Mouse (Mus musculus): ENCODE results near the gene Tpra1. TPM values are rescaled to one million over a fixed set of nuclear protein-coding genes. Genes with fewer than 3 reads are reported as not detected.

Gene Tpra1
- polyA plus RNA-seq, 1 experiment from 2014 or later: 55.6 TPM

- WGBS: 59% methylated on average over 12 of the region's 12 CpGs
- H3K4me2 ChIP-seq (replicated peaks; ENCODE audit: low read depth, low read length): no peak overlapping the region
- no peaks in the 10 kb centered on the region for H3K27me3 ChIP-seq (ENCODE audit: control insufficient read depth, insufficient read depth, low read length)
- H3K9ac ChIP-seq (replicated peaks; ENCODE audit: low read depth, low read length): no peak overlapping the region
- H3K9me3 ChIP-seq (ENCODE audit: control insufficient read depth, low read depth, low read length): no peaks in the 10 kb centered on the region
- H3K4me1 ChIP-seq (ENCODE audit: control insufficient read depth, insufficient read depth, low read length): peaks cover 5% of the 10 kb centered on the region; the same call in 1 of the 2 replicates
- no peak for ATAC-seq (ENCODE audit: insufficient number of reproducible peaks, insufficient read depth, low FRiP score, low read depth)
- no peak overlapping the region for H3K4me3 ChIP-seq (ENCODE audit: low read depth, low read length)
- no peak overlapping the region for H3K27ac ChIP-seq (ENCODE audit: low read length)
- H3K36me3 ChIP-seq (ENCODE audit: control insufficient read depth, insufficient read depth, low read length): no peaks in the 10 kb centered on the region
Measured at GRCm38 (mm10) chr6:88939281-88940089, 37.4 kb downstream of the Tpra1 start.

GRCm38 (mm10) chr6:88940090-88940916 lies 38.3 kb downstream of the Tpra1 start:
- Histone ChIP-seq H3K27ac (ENCODE audit: low read length) (no peak overlapping the region), H3K4me3 (ENCODE audit: low read depth, low read length) (no peak overlapping the region), H3K9ac (replicated peaks; ENCODE audit: low read depth, low read length) (no peak overlapping the region), H3K27me3 (ENCODE audit: control insufficient read depth, insufficient read depth, low read length) (no peaks in the 10 kb centered on the region), H3K9me3 (ENCODE audit: control insufficient read depth, low read depth, low read length) (no peaks in the 10 kb centered on the region), H3K4me2 (replicated peaks; ENCODE audit: low read depth, low read length) (no peak overlapping the region), H3K4me1 (ENCODE audit: control insufficient read depth, insufficient read depth, low read length) (no peaks in the 10 kb centered on the region; the same call in 1 of the 2 replicates), H3K36me3 (ENCODE audit: control insufficient read depth, insufficient read depth, low read length) (no peaks in the 10 kb centered on the region)
- ATAC-seq (ENCODE audit: insufficient number of reproducible peaks, insufficient read depth, low FRiP score, low read depth): no peak
- 83% methylated on average over 9 of the region's 9 CpGs for WGBS

- no peaks in the 10 kb centered on the region for H3K9me3 ChIP-seq (ENCODE audit: control insufficient read depth, low read depth, low read length)
- H3K27ac ChIP-seq (ENCODE audit: low read length): no peak overlapping the region
- no peaks in the 10 kb centered on the region for H3K27me3 ChIP-seq (ENCODE audit: control insufficient read depth, insufficient read depth, low read length)
- no peak overlapping the region for H3K4me2 ChIP-seq (replicated peaks; ENCODE audit: low read depth, low read length)
- no peaks in the 10 kb centered on the region for H3K4me1 ChIP-seq (ENCODE audit: control insufficient read depth, insufficient read depth, low read length)
- 70% methylated on average over 4 of the region's 4 CpGs for WGBS
- no peak overlapping the region for H3K9ac ChIP-seq (replicated peaks; ENCODE audit: low read depth, low read length)
- no peak for ATAC-seq (ENCODE audit: insufficient number of reproducible peaks, insufficient read depth, low FRiP score, low read depth)
- H3K36me3 ChIP-seq (ENCODE audit: control insufficient read depth, insufficient read depth, low read length): no peaks in the 10 kb centered on the region
- no peak overlapping the region for H3K4me3 ChIP-seq (ENCODE audit: low read depth, low read length)
Measured at GRCm38 (mm10) chr6:88941628-88942027, 39.6 kb downstream of the Tpra1 start.

GRCm38 (mm10) chr6:88942595-88942994 lies 40.5 kb downstream of the Tpra1 start:
- Histone ChIP-seq H3K4me1 (ENCODE audit: control insufficient read depth, insufficient read depth, low read length) (no peaks in the 10 kb centered on the region), H3K9ac (replicated peaks; ENCODE audit: low read depth, low read length) (no peak overlapping the region), H3K27me3 (ENCODE audit: control insufficient read depth, insufficient read depth, low read length) (no peaks in the 10 kb centered on the region), H3K9me3 (ENCODE audit: control insufficient read depth, low read depth, low read length) (no peaks in the 10 kb centered on the region), H3K4me2 (replicated peaks; ENCODE audit: low read depth, low read length) (no peak overlapping the region), H3K27ac (ENCODE audit: low read length) (no peak overlapping the region), H3K4me3 (ENCODE audit: low read depth, low read length) (no peak overlapping the region), H3K36me3 (ENCODE audit: control insufficient read depth, insufficient read depth, low read length) (no peaks in the 10 kb centered on the region)
- ATAC-seq (ENCODE audit: insufficient number of reproducible peaks, insufficient read depth, low FRiP score, low read depth): no peak
- 68% methylated on average over 8 of the region's 8 CpGs for WGBS

GRCm38 (mm10) chr6:88943666-88944065 lies 41.6 kb downstream of the Tpra1 start:
- H3K27me3 ChIP-seq (ENCODE audit: control insufficient read depth, insufficient read depth, low read length): no peaks in the 10 kb centered on the region
- 78% methylated on average over 6 of the region's 6 CpGs for WGBS
- H3K4me3 ChIP-seq (ENCODE audit: low read depth, low read length): no peak overlapping the region
- ATAC-seq (ENCODE audit: insufficient number of reproducible peaks, insufficient read depth, low FRiP score, low read depth): no peak
- no peaks in the 10 kb centered on the region for H3K4me1 ChIP-seq (ENCODE audit: control insufficient read depth, insufficient read depth, low read length)
- no peaks in the 10 kb centered on the region for H3K36me3 ChIP-seq (ENCODE audit: control insufficient read depth, insufficient read depth, low read length)
- H3K4me2 ChIP-seq (replicated peaks; ENCODE audit: low read depth, low read length): no peak overlapping the region
- no peaks in the 10 kb centered on the region for H3K9me3 ChIP-seq (ENCODE audit: control insufficient read depth, low read depth, low read length)
- no peak overlapping the region for H3K27ac ChIP-seq (ENCODE audit: low read length)
- H3K9ac ChIP-seq (replicated peaks; ENCODE audit: low read depth, low read length): no peak overlapping the region

GRCm38 (mm10) chr6:88946442-88946841 lies 44.4 kb downstream of the Tpra1 start:
- Histone ChIP-seq H3K36me3 (ENCODE audit: control insufficient read depth, insufficient read depth, low read length) (no peaks in the 10 kb centered on the region), H3K27me3 (ENCODE audit: control insufficient read depth, insufficient read depth, low read length) (no peaks in the 10 kb centered on the region), H3K9ac (replicated peaks; ENCODE audit: low read depth, low read length) (no peak overlapping the region), H3K4me1 (ENCODE audit: control insufficient read depth, insufficient read depth, low read length) (no peaks in the 10 kb centered on the region), H3K9me3 (ENCODE audit: control insufficient read depth, low read depth, low read length) (no peaks in the 10 kb centered on the region), H3K4me3 (ENCODE audit: low read depth, low read length) (no peak overlapping the region), H3K4me2 (replicated peaks; ENCODE audit: low read depth, low read length) (no peak overlapping the region), H3K27ac (ENCODE audit: low read length) (no peak overlapping the region)
- WGBS: 76% methylated on average over 6 of the region's 6 CpGs
- ATAC-seq (ENCODE audit: insufficient number of reproducible peaks, insufficient read depth, low FRiP score, low read depth): no peak

GRCm38 (mm10) chr6:88947771-88948170 lies 45.7 kb downstream of the Tpra1 start:
- Histone ChIP-seq H3K9me3 (ENCODE audit: control insufficient read depth, low read depth, low read length) (no peaks in the 10 kb centered on the region), H3K27me3 (ENCODE audit: control insufficient read depth, insufficient read depth, low read length) (no peaks in the 10 kb centered on the region), H3K4me2 (replicated peaks; ENCODE audit: low read depth, low read length) (no peak overlapping the region), H3K9ac (replicated peaks; ENCODE audit: low read depth, low read length) (no peak overlapping the region), H3K4me1 (ENCODE audit: control insufficient read depth, insufficient read depth, low read length) (no peaks in the 10 kb centered on the region), H3K36me3 (ENCODE audit: control insufficient read depth, insufficient read depth, low read length) (no peaks in the 10 kb centered on the region), H3K4me3 (ENCODE audit: low read depth, low read length) (no peak overlapping the region), H3K27ac (ENCODE audit: low read length) (no peak overlapping the region)
- ATAC-seq (ENCODE audit: insufficient number of reproducible peaks, insufficient read depth, low FRiP score, low read depth): no peak

- ATAC-seq (ENCODE audit: insufficient number of reproducible peaks, insufficient read depth, low FRiP score, low read depth): no peak
- no peak overlapping the region for H3K4me2 ChIP-seq (replicated peaks; ENCODE audit: low read depth, low read length)
- no peak overlapping the region for H3K27ac ChIP-seq (ENCODE audit: low read length)
- H3K4me1 ChIP-seq (ENCODE audit: control insufficient read depth, insufficient read depth, low read length): no peaks in the 10 kb centered on the region
- no peak overlapping the region for H3K9ac ChIP-seq (replicated peaks; ENCODE audit: low read depth, low read length)
- WGBS: 77% methylated on average over 2 of the region's 2 CpGs
- H3K36me3 ChIP-seq (ENCODE audit: control insufficient read depth, insufficient read depth, low read length): no peaks in the 10 kb centered on the region
- no peak overlapping the region for H3K4me3 ChIP-seq (ENCODE audit: low read depth, low read length)
- H3K27me3 ChIP-seq (ENCODE audit: control insufficient read depth, insufficient read depth, low read length): no peaks in the 10 kb centered on the region
- no peaks in the 10 kb centered on the region for H3K9me3 ChIP-seq (ENCODE audit: control insufficient read depth, low read depth, low read length)
Measured at GRCm38 (mm10) chr6:88956725-88957124, 54.7 kb downstream of the Tpra1 start.
